Mouse (Mus musculus) cerebellum, adult 9-10 months (tissue): ENCODE measurements around the gene Col23a1.
A peak's percentile ranks its signal among the peaks of the same experiment; 100 is the strongest.

Experiments
- DNase-seq: peaks from one replicate; pipeline ENCODE4 v3.0.0; 2022

Gene Col23a1

DNA sequence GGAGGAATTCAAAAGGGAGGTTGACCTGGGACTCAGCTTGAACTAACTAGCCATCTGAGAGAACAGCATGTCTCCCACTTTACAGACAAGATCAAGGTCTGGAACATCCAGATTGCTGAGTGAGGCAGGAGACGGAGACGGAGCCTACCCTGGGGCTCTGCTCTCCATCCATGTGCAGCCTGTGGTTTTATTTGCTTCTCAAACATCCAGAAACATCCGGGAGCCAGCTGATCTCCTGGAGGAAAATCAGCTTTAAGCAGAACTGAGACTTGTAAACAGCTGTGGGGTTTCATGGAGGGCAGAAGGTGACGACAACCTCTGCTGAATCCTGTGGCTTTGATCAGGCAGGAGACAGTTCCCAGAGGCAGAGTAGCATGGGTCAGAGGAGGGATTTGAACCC lies 256.1 kb downstream of the Col23a1 start:
- no peak for DNase-seq

- no peak for DNase-seq
Observed at GRCm38 (mm10) chr11:51551253-51551652, 261.5 kb downstream of the Col23a1 start.

- DNase-seq: no peak
Observed at GRCm38 (mm10) chr11:51552091-51552490, 262.4 kb downstream of the Col23a1 start.

- DNase-seq: no peak
Observed at GRCm38 (mm10) chr11:51554590-51554989, 264.9 kb downstream of the Col23a1 start.

- DNase-seq: no peak
Observed at GRCm38 (mm10) chr11:51555066-51555465, 265.3 kb downstream of the Col23a1 start.

GRCm38 (mm10) chr11:51563276-51563675 lies 273.6 kb downstream of the Col23a1 start:
- no peak for DNase-seq

- DNase-seq: no peak
Observed at GRCm38 (mm10) chr11:51565062-51565461, 275.3 kb downstream of the Col23a1 start.

GRCm38 (mm10) chr11:51565951-51566350 lies 276.2 kb downstream of the Col23a1 start:
- no peak for DNase-seq

DNA sequence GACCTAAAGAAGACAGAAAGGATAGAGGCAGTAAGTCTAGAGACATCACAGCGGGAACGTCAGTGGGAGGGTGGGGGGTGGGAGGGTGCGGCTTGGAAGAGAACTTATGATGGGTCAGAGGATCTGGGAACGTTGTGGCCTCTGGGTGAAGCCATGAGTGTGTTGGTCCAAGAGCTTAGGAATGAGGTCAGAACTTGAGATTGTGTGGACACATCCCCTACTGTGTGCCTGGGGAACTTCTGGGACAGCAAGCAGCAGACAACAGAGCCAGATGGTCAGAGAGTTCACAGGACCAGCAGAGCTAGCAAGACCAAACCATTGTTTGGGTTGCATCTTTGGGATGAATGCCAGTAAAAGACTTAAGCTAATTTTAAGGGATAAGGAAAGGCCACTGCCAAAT lies 279.1 kb downstream of the Col23a1 start:
- DNase-seq: no peak

DNA sequence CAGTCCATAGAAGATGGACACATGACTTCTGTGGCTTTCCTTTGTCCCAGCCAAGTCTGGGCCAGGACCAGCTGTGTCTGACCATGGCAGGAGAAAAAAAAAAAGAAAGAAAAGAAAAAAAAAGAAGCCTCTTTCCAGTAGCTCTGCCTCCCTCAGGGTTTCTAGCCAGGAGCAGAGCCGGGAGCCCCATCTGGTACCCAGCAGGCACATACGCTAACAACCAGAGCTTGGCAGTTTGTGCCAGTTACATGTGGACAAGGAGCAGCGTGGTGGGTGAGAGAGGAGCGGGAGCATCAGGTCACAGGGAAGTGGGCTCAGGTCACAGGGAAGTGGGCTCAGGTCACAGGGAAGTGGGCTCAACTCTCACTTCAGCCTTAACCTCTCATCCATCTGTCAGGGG lies 286.7 kb downstream of the Col23a1 start:
- no peak for DNase-seq

GRCm38 (mm10) chr11:51577587-51577986 lies 287.9 kb downstream of the Col23a1 start:
- DNase-seq: no peak

GRCm38 (mm10) chr11:51579024-51579423 lies 289.3 kb downstream of the Col23a1 start:
- no peak for DNase-seq

- peak; percentile 77 for DNase-seq
Observed at GRCm38 (mm10) chr11:51582713-51583112, 293.0 kb downstream of the Col23a1 start.

GRCm38 (mm10) chr11:51584057-51584430 lies 294.3 kb downstream of the Col23a1 start:
- no peak for DNase-seq

DNA sequence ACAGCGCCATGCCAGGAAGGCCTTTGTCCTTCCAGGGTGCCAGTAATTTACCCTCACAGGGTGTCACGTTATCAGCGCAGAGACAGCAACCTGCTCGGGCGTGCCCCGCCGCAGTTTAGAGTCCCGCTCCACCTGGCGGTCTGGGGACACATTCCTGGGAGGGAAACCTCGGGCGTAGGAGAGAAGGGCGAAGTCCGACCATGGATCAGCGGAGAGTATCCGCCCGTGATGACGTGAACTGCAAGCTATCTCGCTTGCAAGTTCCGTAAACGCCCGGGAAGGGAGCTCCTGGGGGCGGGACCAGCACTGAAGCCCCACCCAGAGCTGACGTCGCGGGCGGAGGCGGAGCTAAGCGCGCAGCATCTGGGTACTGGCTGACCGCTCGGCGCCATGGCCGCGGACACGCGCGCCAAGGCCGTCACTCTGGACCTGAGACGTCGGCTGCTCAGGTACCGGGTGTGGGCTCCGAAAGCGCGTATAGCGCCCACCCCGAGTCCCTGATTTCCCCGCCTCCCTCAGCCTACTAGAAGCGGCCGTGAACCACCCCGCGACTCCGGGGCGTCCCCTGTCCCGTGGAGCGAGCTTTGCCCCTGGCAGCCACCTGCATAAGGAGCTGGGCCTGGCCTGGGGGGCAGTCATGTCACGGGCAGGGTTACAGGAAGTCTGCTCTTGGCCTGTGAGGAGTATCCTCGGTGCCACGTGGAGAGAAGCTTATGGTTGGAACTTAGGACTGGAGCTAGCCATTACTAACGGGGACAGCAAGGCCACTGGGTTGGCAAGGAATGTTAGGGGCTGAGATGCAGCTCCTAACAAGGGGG lies 294.9 kb downstream of the Col23a1 start, which contains the start of gene Phykpl:
Gene Phykpl, plus strand, starts transcription at position 327 of the 818 bp plus-strand sequence.
- DNase-seq: peak; percentile 98

DNA sequence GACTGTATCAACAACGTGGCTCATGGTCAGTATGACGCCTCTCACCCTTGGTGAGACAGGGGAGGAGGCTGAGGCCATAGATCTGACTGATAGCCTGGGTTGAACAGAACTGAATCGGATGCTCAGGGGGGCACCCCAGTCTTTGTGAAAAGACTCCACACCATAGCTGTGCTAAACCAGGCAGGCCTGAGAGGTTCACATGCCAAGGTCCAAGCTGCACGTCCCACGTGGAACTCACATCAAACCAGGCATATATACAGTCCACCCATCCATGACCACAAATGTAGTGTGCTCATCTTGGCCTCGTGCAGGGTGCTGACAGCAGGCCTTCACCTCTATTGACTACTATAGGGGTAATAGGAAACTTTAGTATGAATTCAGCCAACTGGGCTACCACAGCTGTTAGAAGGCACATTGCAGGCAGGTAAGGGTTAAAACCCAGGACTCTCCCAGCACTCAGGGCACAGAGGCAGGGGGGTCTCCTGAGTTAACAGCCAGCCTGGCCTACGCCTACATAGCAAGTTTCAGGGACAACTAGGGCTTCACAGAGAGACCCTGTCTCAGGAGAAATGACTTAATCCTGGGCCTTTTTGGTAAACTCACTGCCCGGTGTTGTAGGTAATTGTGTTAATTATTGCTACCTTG lies 296.0 kb downstream of the Col23a1 start:
- DNase-seq: peak; percentile 34

GRCm38 (mm10) chr11:51586411-51586810 lies 296.7 kb downstream of the Col23a1 start:
- peak; percentile 33 for DNase-seq

DNA sequence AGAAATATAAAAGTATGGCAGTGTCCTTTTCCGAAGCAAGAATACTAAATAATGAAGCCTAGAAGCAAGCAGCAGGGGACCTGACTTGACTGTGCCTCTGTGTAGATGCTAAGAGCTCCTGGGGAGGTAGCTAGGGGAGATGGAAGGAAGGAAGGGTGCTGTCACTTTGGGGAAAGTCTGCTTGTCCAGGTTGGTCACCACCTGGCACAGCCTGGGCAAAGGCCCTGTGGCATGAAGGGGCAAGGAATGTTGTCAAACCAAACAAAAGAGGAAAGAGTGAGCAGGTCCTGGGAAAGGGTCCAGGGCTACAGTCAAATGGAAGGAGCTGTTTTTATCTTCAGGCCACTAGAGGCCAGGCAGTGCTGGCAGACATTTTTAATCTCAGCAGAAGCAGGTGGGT lies 297.3 kb downstream of the Col23a1 start:
- peak; percentile 22 for DNase-seq

GRCm38 (mm10) chr11:51588833-51589232 lies 299.1 kb downstream of the Col23a1 start:
- peak; percentile 20 for DNase-seq

- DNase-seq: no peak
Observed at GRCm38 (mm10) chr11:51590002-51590401, 300.3 kb downstream of the Col23a1 start.

GRCm38 (mm10) chr11:51591168-51591567 lies 301.4 kb downstream of the Col23a1 start:
- no peak for DNase-seq

DNA sequence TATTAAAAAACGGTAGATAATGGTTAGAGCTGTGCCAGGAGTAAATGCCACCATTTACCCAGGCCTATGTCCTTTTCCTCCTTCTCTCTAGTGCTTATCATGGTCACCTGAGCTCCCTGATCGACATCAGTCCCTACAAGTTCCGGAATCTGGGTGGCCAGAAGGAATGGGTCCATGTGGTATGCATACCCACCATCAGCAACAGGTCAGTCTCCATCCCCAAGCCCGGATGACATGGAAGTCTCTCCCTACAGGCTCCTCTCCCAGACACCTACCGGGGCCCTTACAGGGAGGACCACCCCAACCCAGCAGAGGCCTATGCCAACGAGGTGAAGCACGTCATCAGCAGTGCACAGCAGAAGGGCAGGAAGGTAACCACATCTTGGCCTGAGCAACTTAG lies 302.2 kb downstream of the Col23a1 start:
- DNase-seq: no peak

DNA sequence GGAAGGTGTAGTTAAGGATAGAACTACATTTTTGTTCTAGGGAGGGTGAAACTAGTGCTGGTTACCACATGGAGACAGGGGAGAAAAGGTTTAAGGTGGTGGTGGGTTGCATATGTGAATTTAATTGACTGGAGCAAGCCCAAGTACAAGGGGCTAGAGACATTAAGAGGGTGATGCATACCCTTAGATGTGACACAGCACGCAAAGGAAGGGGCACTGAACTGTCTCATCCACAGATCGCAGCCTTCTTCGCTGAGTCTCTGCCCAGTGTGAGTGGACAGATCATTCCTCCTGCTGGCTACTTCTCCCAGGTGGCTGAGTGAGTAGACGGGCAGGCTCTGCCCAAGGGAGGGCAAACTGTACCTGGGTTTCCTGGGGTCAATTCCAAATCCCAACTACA lies 303.6 kb downstream of the Col23a1 start:
- DNase-seq: no peak

GRCm38 (mm10) chr11:51593849-51594248 lies 304.1 kb downstream of the Col23a1 start:
- no peak for DNase-seq
